Mouse (Mus musculus) olfactory bulb, adult 2 months (tissue): ENCODE data around the gene Noxa1.

Experiments used
- CTCF ChIP-seq: fragments of 200-500 bp; IDR thresholded peaks from 2 replicates; pipeline ENCODE4 v1.5.1; 2012; ENCODE audit warnings: low read depth, mild to moderate bottlenecking, low read length, moderate library complexity; ENCODE audit not compliant: insufficient read depth
- POLR2A ChIP-seq: fragments of 200-500 bp; IDR thresholded peaks from 2 replicates; pipeline ENCODE4 v1.6.1; 2012; ENCODE audit warnings: mild to moderate bottlenecking, low read depth, low read length, moderate library complexity; ENCODE audit not compliant: insufficient read depth

DNA sequence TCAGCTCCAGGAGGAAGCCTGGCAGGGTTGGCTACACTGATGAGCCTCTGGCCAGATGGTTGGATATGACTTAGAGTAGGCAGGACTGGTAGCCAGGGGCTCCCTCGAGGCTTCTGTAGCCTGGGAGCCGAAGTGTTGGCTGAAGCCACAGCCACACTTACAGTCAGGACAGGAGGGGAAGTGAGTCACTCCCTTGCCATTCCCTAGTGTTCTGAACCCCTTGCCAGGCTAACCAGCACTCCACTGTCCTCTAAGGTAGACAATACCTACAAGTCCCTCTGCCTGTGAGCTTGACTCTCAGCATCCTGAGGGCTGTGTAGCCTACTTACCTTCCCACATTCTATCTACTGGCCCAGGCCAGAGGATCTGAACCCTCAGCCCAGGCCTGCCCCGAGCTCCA, 29.5 kb upstream of the Noxa1 start:
- no peak for TF ChIP-seq POLR2A
- no peak for TF ChIP-seq CTCF
